Mouse (Mus musculus): ENCODE measurements at regions not wholly inside any gene's neighbourhood (a gene's known extent, or its start where the extent isn't known, plus 50 kb on each side); places are given as distances from the start of the nearest gene placed in this dataset.
"Not testable (repeated sequence)": the region's sequence is repeated elsewhere in the genome, so short reads cannot be mapped to it uniquely, and the experiment has no call there.

- no peak for DNase-seq
These were observed 153.5 kb upstream of the Snrpn start for GRCm38 (mm10) chr7:60293556-60293955.

- DNase-seq = not testable (repeated sequence)
These were observed 104.3 kb upstream of the Snrpn start for GRCm38 (mm10) chr7:60244187-60244866.

GRCm38 (mm10) chr7:60243746-60244145, 103.7 kb upstream of the Snrpn start:
- peak; percentile 8 to 9 for DNase-seq

GRCm38 (mm10) chr7:60238595-60239195, 98.7 kb upstream of the Snrpn start:
- DNase-seq = peak in 1 of 2 experiments; percentile 9

- peak; percentile 27 to 30 for DNase-seq
These were observed 76.6 kb upstream of the Snrpn start for GRCm38 (mm10) chr7:60216358-60217273.

All from layer of hippocampus, postnatal 36 days (tissue).